Mouse (Mus musculus) forelimb bud, embryonic 11.5 days (tissue): ENCODE data around the gene Gm37240.

Source experiments
- DNase-seq: peaks from one replicate; pipeline ENCODE4 v3.0.0-alpha.2; 2012; ENCODE audit warnings: low read depth, low spot score

Gene Gm37240

GRCm38 (mm10) chr3:84955011-84955775 is 932.1 kb downstream of the Gm37240 start:
- DNase-seq, result no peak

GRCm38 (mm10) chr3:84952585-84953187 is 934.6 kb downstream of the Gm37240 start:
- DNase-seq, result no peak

GRCm38 (mm10) chr3:84952135-84952534 is 935.2 kb downstream of the Gm37240 start:
- DNase-seq, result peak; percentile 83

GRCm38 (mm10) chr3:84951698-84952097 is 935.6 kb downstream of the Gm37240 start:
- no peak for DNase-seq

- no peak for DNase-seq
Measured at GRCm38 (mm10) chr3:84949387-84949786, 937.9 kb downstream of the Gm37240 start.

GRCm38 (mm10) chr3:84946381-84946780 is 940.9 kb downstream of the Gm37240 start:
- no peak for DNase-seq

- no peak for DNase-seq
Measured at GRCm38 (mm10) chr3:84944933-84945332, 942.4 kb downstream of the Gm37240 start.

GRCm38 (mm10) chr3:84937360-84938355 is 949.7 kb downstream of the Gm37240 start:
- DNase-seq, result no peak

GRCm38 (mm10) chr3:84936956-84937355 is 950.4 kb downstream of the Gm37240 start:
- no peak for DNase-seq

- DNase-seq, result no peak
Measured at GRCm38 (mm10) chr3:84936252-84936651, 951.1 kb downstream of the Gm37240 start.

- no peak for DNase-seq
Measured at GRCm38 (mm10) chr3:84935729-84936128, 951.6 kb downstream of the Gm37240 start.

- DNase-seq, result no peak
Measured at GRCm38 (mm10) chr3:84930683-84931082, 956.6 kb downstream of the Gm37240 start.

- DNase-seq, result no peak
Measured at GRCm38 (mm10) chr3:84929171-84929570, 958.1 kb downstream of the Gm37240 start.

GRCm38 (mm10) chr3:84927901-84928300 is 959.4 kb downstream of the Gm37240 start:
- DNase-seq, result no peak

GRCm38 (mm10) chr3:84927168-84927794 is 960.0 kb downstream of the Gm37240 start:
- DNase-seq, result no peak

GRCm38 (mm10) chr3:84926140-84926539 is 961.2 kb downstream of the Gm37240 start:
- no peak for DNase-seq

- no peak for DNase-seq
Measured at GRCm38 (mm10) chr3:84925229-84925628, 962.1 kb downstream of the Gm37240 start.

- DNase-seq, result no peak
Measured at GRCm38 (mm10) chr3:84923670-84924069, 963.6 kb downstream of the Gm37240 start.

- no peak for DNase-seq
Measured at GRCm38 (mm10) chr3:84923256-84923655, 964.1 kb downstream of the Gm37240 start.

- DNase-seq, result peak; percentile 9
Measured at GRCm38 (mm10) chr3:84921704-84922420, 965.5 kb downstream of the Gm37240 start.
